In the genomic region with DNA sequence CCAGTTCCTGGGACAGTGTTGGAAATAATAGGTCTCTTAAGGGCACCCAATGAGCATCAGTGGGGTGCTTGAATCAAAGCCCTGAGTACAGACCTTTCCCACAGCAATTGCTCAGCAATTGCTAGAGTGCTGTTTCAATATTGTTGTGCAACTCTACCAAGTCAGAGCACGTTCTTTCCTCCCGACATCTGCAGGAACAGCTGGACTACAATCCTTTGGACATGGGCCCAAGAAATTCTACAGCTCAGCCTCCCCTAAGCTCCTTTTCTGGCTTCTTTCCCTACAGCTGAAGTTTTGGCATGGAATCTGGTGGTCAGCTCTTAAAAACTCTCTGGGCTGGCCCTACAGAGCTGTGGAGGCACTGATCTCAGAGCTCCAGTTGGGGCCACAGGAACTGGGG, we compare ENCODE assay signal across 13 mouse cellular contexts. TPM values are rescaled to one million over a fixed set of nuclear protein-coding genes. Genes with fewer than 3 reads are reported as not detected.
DNase-seq lines count a peak whose midpoint lies in the region; ATAC-seq and TF ChIP-seq lines count a peak whose summit lies in the region.
"Had no signal": no experiment of that assay in that cellular context is flagged by ENCODE, and none has a peak within 500 bp of the region (broad histone marks: within the 10 kb centered on the region; RNA-seq: fewer than 3 reads in every experiment).

No protein-coding gene starts in this region.

- no peak overlapping the region for H3K9ac ChIP-seq in kidney, embryonic 16.5 days (replicated peaks; ENCODE audit: low read length)
- H3K9ac ChIP-seq: forebrain, embryonic 12.5 days; liver, embryonic 14.5 days had no signal

- H3K9me3 ChIP-seq in kidney, embryonic 16.5 days (ENCODE audit: low read length) = no peaks in the 10 kb centered on the region
- H3K9me3 ChIP-seq: forebrain, embryonic 12.5 days had no signal

- H3K36me3 ChIP-seq in kidney, embryonic 16.5 days (ENCODE audit: insufficient read depth, low read length) = no peaks in the 10 kb centered on the region
- H3K36me3 ChIP-seq: forebrain, embryonic 12.5 days had no signal

- H3K4me3 ChIP-seq in kidney, embryonic 16.5 days (ENCODE audit: low read length) = no peak overlapping the region
- H3K4me3 ChIP-seq: forebrain, embryonic 12.5 days had no signal

- H3K27ac ChIP-seq in kidney, embryonic 16.5 days (ENCODE audit: low read length) = no peak overlapping the region
- H3K27ac ChIP-seq: forebrain, embryonic 12.5 days; liver, embryonic 14.5 days had no signal

- H3K4me1 ChIP-seq in kidney, embryonic 16.5 days (ENCODE audit: insufficient read depth, low read length) = no peaks in the 10 kb centered on the region
- H3K4me1 ChIP-seq: forebrain, embryonic 12.5 days had no signal

- intact Hi-C loops in heart, postnatal 10 days (cut with DNase I) = no loop called here
- intact Hi-C loops in left cerebral cortex, postnatal 25 days (cut with DNase I) = no loop called here

- no peak for TF ChIP-seq POLR2A in brain, embryonic 14.5 days (IDR thresholded peaks at IDR 0.05; ENCODE audit: borderline replicate concordance, extremely low read depth, insufficient read depth, insufficient read length, poor library complexity, severe bottlenecking)

- no peaks in the 10 kb centered on the region for H3K27me3 ChIP-seq in kidney, embryonic 16.5 days (ENCODE audit: insufficient read depth, low read length)
- H3K27me3 ChIP-seq: forebrain, embryonic 12.5 days had no signal

- no peak overlapping the region for H3K4me2 ChIP-seq in kidney, embryonic 16.5 days (replicated peaks; ENCODE audit: low read depth, low read length)
- H3K4me2 ChIP-seq: forebrain, embryonic 12.5 days had no signal

- WGBS in kidney, embryonic 16.5 days = 75% methylated on average over 2 of the region's 2 CpGs

- no peak for TF ChIP-seq CTCF in brain, embryonic 14.5 days (IDR thresholded peaks at IDR 0.05; ENCODE audit: borderline replicate concordance, extremely low read depth, insufficient read depth, insufficient read length)

- ATAC-seq in kidney, embryonic 16.5 days (ENCODE audit: low FRiP score, low TSS enrichment) = no peak

- peak; percentile 51 for DNase-seq in kidney, postnatal 10 days
- DNase-seq in brain, embryonic 14.5 days (ENCODE audit: low read depth) = peak; percentile 3
- DNase-seq in heart, postnatal 10 days = peak; percentile 77 to 80
- DNase-seq in lung, postnatal 36 days = peak; percentile 47
- no peak for DNase-seq in spleen, postnatal 10 days (ENCODE audit: low spot score in 2 of 2)
- DNase-seq in adrenal gland, postnatal 14 days = no peak
- DNase-seq in left cerebral cortex, postnatal 25 days (ENCODE audit: low spot score in 2 of 2) = no peak

RNA-seq across cellular contexts. Expression of a gene that starts 2.8 kb away (rescaled TPM):
- polyA plus RNA-seq in kidney, embryonic 16.5 days (2015; fragmentation: Nextera tagmentation; extraction: Ambion mirVana) = not detected in 2 replicates
- polyA plus RNA-seq in brain, embryonic 14.5 days (2012; rRNA removed) = not detected in 2 replicates
- total RNA-seq in heart, postnatal 10 days (2021) = not detected
- total RNA-seq in adrenal gland, postnatal 14 days (2021) = not detected in 2 replicates
- total RNA-seq in left cerebral cortex, postnatal 25 days (2021) = not detected
- total RNA-seq: layer of hippocampus, postnatal 25 days had no signal
- polyA plus RNA-seq: forebrain, embryonic 12.5 days; stomach, embryonic 14.5 days had no signal

RNA-seq across cellular contexts. Expression of a gene that starts 16.2 kb away (rescaled TPM):
- polyA plus RNA-seq in kidney, embryonic 16.5 days (2015; fragmentation: Nextera tagmentation; extraction: Ambion mirVana) = 7.8 and 12.7 TPM in 2 replicates
- 0.26 TPM in 1 of 2 replicates, not detected in the other for polyA plus RNA-seq in brain, embryonic 14.5 days (2012; rRNA removed)
- not detected for total RNA-seq in heart, postnatal 10 days (2021)
- 5.4 and 113 TPM in 2 replicates for total RNA-seq in adrenal gland, postnatal 14 days (2021)
- total RNA-seq in left cerebral cortex, postnatal 25 days (2021) = not detected
- total RNA-seq: layer of hippocampus, postnatal 25 days had no signal
- polyA plus RNA-seq: forebrain, embryonic 12.5 days had no signal

RNA-seq across cellular contexts. Expression of a gene that starts 22.1 kb away (rescaled TPM):
- not detected in 2 replicates for polyA plus RNA-seq in kidney, embryonic 16.5 days (2015; fragmentation: Nextera tagmentation; extraction: Ambion mirVana)
- not detected in 2 replicates for polyA plus RNA-seq in brain, embryonic 14.5 days (2012; rRNA removed)
- not detected for total RNA-seq in heart, postnatal 10 days (2021)
- total RNA-seq in adrenal gland, postnatal 14 days (2021) = not detected in 2 replicates
- total RNA-seq in left cerebral cortex, postnatal 25 days (2021) = not detected
- total RNA-seq: layer of hippocampus, postnatal 25 days had no signal
- polyA plus RNA-seq: forebrain, embryonic 12.5 days; liver, embryonic 14.5 days; stomach, embryonic 14.5 days had no signal

RNA-seq across cellular contexts. Expression of a gene that starts 41.9 kb away (rescaled TPM):
- polyA plus RNA-seq in kidney, embryonic 16.5 days (2015; fragmentation: Nextera tagmentation; extraction: Ambion mirVana) = 2.4 and 2.7 TPM in 2 replicates
- not detected in 2 replicates for polyA plus RNA-seq in brain, embryonic 14.5 days (2012; rRNA removed)
- not detected for total RNA-seq in heart, postnatal 10 days (2021)
- 2.9 and 17.0 TPM in 2 replicates for total RNA-seq in adrenal gland, postnatal 14 days (2021)
- total RNA-seq in left cerebral cortex, postnatal 25 days (2021) = not detected
- total RNA-seq: layer of hippocampus, postnatal 25 days had no signal
- polyA plus RNA-seq: forebrain, embryonic 12.5 days; gonadal fat pad, adult 2 months had no signal

Comparison
In these comparisons a context has a peak if more than half of its experiments do, and no peak if none do; other contexts are left out.
1. DNase-seq: peak in kidney, postnatal 10 days (single experiment), brain, embryonic 14.5 days (single experiment), heart, postnatal 10 days (2 of 2) and lung, postnatal 36 days (single experiment); none in spleen, postnatal 10 days (0 of 2), adrenal gland, postnatal 14 days (single experiment) and left cerebral cortex, postnatal 25 days (0 of 2).